Mouse (Mus musculus) bone marrow, adult 2 months (tissue): ENCODE measurements around the gene Ndufa11.

Experiments
- CTCF ChIP-seq: fragments of 200-500 bp; IDR thresholded peaks from 2 replicates; pipeline ENCODE4 v1.5.1; 2011; ENCODE audit warnings: low read length, control low read depth; ENCODE audit not compliant: control insufficient read depth, insufficient read depth
- POLR2A ChIP-seq: fragments of 200-500 bp; IDR thresholded peaks from 2 replicates; pipeline ENCODE4 v1.6.1; 2011; ENCODE audit warnings: low read depth, mild to moderate bottlenecking, control low read depth, low read length, borderline replicate concordance; ENCODE audit not compliant: control insufficient read depth

DNA sequence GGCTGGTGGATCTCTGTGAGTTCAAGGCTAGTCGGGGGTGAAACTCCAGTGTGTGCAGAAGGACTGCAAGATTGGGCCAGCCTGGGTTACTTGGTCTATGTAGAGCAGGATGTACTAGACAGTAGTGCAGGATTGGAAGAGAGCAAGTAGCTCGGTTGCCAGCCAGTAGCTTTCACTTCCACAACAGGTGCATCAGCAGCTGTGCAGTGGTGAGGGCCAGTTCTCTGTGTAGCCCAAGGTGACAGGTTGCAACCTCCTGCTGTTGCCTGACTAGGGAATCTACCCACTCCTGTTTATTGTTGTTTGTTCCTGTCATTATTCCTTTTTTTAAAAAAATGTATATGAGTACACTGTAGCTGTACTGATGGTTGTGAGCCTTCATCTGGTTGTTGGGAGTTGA lies 28.9 kb upstream of the Ndufa11 start:
- no peak for TF ChIP-seq CTCF
- TF ChIP-seq POLR2A: no peak
